Mouse (Mus musculus) bone marrow, adult 2 months (tissue): ENCODE data around the gene Slc25a33.

Source experiments
- CTCF ChIP-seq: fragments of 200-500 bp; IDR thresholded peaks from 2 replicates; pipeline ENCODE4 v1.5.1; 2011; ENCODE audit warnings: low read length, control low read depth; ENCODE audit not compliant: control insufficient read depth, insufficient read depth
- POLR2A ChIP-seq: fragments of 200-500 bp; IDR thresholded peaks from 2 replicates; pipeline ENCODE4 v1.6.1; 2011; ENCODE audit warnings: low read depth, mild to moderate bottlenecking, control low read depth, low read length, borderline replicate concordance; ENCODE audit not compliant: control insufficient read depth

DNA sequence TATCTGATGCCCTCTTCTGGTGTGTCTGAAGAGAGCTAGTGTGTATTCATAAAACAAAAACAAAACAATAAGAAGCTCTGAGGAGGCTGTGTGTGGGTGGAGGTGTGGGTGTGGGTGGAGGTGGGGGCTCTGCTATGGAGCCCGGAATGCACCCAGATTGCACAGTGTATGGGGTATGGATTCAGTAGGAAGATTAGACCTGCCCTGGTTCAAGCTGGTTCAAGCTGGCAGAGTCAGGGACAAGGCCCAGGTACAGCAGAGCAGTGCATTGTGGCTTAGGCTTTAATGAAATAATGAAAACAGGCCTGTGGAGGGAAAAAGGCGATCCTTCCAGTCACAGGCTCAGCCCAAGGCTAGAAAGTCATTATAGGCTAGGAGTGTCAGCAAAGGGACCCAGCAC lies 26.5 kb upstream of the Slc25a33 start:
- no peak for TF ChIP-seq CTCF
- no peak for TF ChIP-seq POLR2A
